Mouse (Mus musculus) midbrain, embryonic 15.5 days (tissue): ENCODE measurements at regions not wholly inside any gene's neighbourhood (a gene's known extent, or its start where the extent isn't known, plus 50 kb on each side); places are given as distances from the start of the nearest gene placed in this dataset.

Experiments used
- ATAC-seq: fragments of 200-750 bp; cut with Nextera tagmentation; replicated peaks from 2 replicates; pipeline ENCODE4 v1.8.0; 2017; ENCODE audit warnings: moderate TSS enrichment
- H3K27ac ChIP-seq: fragments of 300-500 bp; sonication (generic); 2 replicates; pipeline ENCODE4 v1.5.1; 2015; ENCODE audit warnings: mild to moderate bottlenecking, inconsistent platforms
- H3K27me3 ChIP-seq: fragments of 300-500 bp; sonication (generic); replicated peaks from 2 replicates; pipeline ENCODE4 v1.6.1; 2015; ENCODE audit warnings: inconsistent platforms
- H3K36me3 ChIP-seq: fragments of 300-500 bp; sonication (generic); replicated peaks from 2 replicates; pipeline ENCODE4 v1.6.1; 2015; ENCODE audit warnings: inconsistent platforms
- H3K4me1 ChIP-seq: fragments of 300-500 bp; sonication (generic); 2 replicates; pipeline ENCODE4 v1.6.1; 2015; ENCODE audit warnings: inconsistent platforms
- H3K4me2 ChIP-seq: fragments of 300-500 bp; sonication (generic); 2 replicates; pipeline ENCODE4 v1.6.1; 2015; ENCODE audit warnings: inconsistent platforms, mild to moderate bottlenecking, moderate library complexity
- H3K4me3 ChIP-seq: fragments of 300-500 bp; sonication (generic); 2 replicates; pipeline ENCODE4 v1.5.1; 2015; ENCODE audit warnings: mild to moderate bottlenecking, inconsistent platforms
- H3K9ac ChIP-seq: fragments of 300-500 bp; sonication (generic); 2 replicates; pipeline ENCODE4 v1.6.1; 2015; ENCODE audit warnings: mild to moderate bottlenecking, inconsistent platforms
- H3K9me3 ChIP-seq: fragments of 300-500 bp; sonication (generic); 2 replicates; pipeline ENCODE4 v1.6.1; 2016; ENCODE audit warnings: inconsistent platforms
- WGBS: fragments of 180-500 bp; shearing (Covaris S2); methylation state at CpG from one replicate; pipeline ENCODE4 v1.1.7; 2015; ENCODE audit warnings: mixed read lengths; 5-methylcytosine and 5-hydroxymethylcytosine counted together

GRCm38 (mm10) chr1:184394559-184395194 lies 337.7 kb downstream of the Hlx start:
- 79% methylated on average over 12 of the region's 12 CpGs for WGBS
- no peak overlapping the region for H3K9ac ChIP-seq
- H3K9me3 ChIP-seq = no peaks in the 10 kb centered on the region
- no peaks in the 10 kb centered on the region for H3K27me3 ChIP-seq
- H3K27ac ChIP-seq = no peak overlapping the region
- no peaks in the 10 kb centered on the region for H3K4me1 ChIP-seq
- H3K36me3 ChIP-seq = no peaks in the 10 kb centered on the region
- ATAC-seq = no peak
- H3K4me2 ChIP-seq = no peak overlapping the region
- no peak overlapping the region for H3K4me3 ChIP-seq

GRCm38 (mm10) chr1:184384088-184384823 lies 348.2 kb downstream of the Hlx start:
- no peak for ATAC-seq
- WGBS = 82% methylated on average over 7 of the region's 7 CpGs
- Histone ChIP-seq H3K36me3 (no peaks in the 10 kb centered on the region), H3K4me3 (no peak overlapping the region), H3K27me3 (no peaks in the 10 kb centered on the region), H3K4me1 (no peaks in the 10 kb centered on the region), H3K4me2 (no peak overlapping the region), H3K27ac (no peak overlapping the region), H3K9ac (no peak overlapping the region), H3K9me3 (no peaks in the 10 kb centered on the region)

DNA sequence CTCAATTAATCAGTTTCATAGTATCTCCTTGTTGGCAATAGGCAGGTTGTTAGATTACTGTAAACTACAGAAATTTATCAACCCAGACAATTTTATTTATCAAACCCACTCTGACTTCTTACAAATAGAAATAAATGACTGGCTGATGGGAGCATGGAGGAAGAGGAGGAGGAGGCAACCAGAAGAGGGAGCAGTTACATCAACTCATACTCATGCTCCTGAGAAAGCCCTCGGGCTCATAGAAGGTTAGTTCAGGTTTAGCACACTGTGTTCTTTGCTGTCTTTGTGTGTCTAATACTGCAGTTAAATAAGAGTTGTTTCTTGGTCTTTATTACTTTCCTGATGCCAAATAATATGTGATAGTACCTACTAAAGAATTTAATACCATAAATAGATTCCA lies 344.6 kb upstream of the 1700056E22Rik start:
- Histone ChIP-seq H3K4me2 (no peak overlapping the region), H3K9me3 (no peaks in the 10 kb centered on the region), H3K27me3 (no peaks in the 10 kb centered on the region), H3K4me3 (no peak overlapping the region), H3K36me3 (no peaks in the 10 kb centered on the region), H3K27ac (no peak overlapping the region), H3K9ac (no peak overlapping the region), H3K4me1 (no peaks in the 10 kb centered on the region)
- WGBS = 91% methylated on average over 1 of the region's 1 CpGs
- no peak for ATAC-seq

DNA sequence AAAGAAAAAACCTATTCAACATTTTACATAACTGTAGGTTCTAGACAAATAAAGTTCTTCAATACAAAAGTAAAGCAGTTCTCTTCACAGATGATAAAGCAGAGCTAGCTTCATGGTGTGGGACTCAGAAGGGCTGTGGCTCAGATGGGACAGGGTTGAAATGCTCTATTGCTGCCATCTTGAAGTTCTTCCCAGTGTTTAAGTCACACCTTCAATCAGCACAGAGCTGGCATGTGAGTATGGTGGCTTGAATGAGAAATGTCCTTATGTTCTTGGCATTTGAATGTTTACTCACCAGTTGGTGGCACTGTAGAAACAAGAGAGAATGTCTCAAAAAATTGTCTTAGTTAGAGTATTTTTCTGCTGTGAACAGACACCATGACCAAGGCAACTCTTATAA lies 330.9 kb upstream of the 1700056E22Rik start:
- H3K4me2 ChIP-seq = no peak overlapping the region
- ATAC-seq = no peak
- H3K27me3 ChIP-seq = no peaks in the 10 kb centered on the region
- H3K9me3 ChIP-seq = 0 out of 2 replicates have a peak, but pooled peaks cover 3% of the 10 kb centered on the region
- no peaks in the 10 kb centered on the region for H3K36me3 ChIP-seq
- no peak overlapping the region for H3K9ac ChIP-seq
- H3K4me3 ChIP-seq = no peak overlapping the region
- no peaks in the 10 kb centered on the region for H3K4me1 ChIP-seq
- no peak overlapping the region for H3K27ac ChIP-seq

- no peak overlapping the region for H3K27ac ChIP-seq
- 61% methylated on average over 6 of the region's 6 CpGs for WGBS
- no peak overlapping the region for H3K4me2 ChIP-seq
- no peaks in the 10 kb centered on the region for H3K27me3 ChIP-seq
- no peak overlapping the region for H3K9ac ChIP-seq
- no peak overlapping the region for H3K4me3 ChIP-seq
- no peaks in the 10 kb centered on the region for H3K4me1 ChIP-seq
- no peaks in the 10 kb centered on the region for H3K9me3 ChIP-seq
- no peaks in the 10 kb centered on the region for H3K36me3 ChIP-seq
- no peak for ATAC-seq
These were observed 324.1 kb upstream of the 1700056E22Rik start for GRCm38 (mm10) chr1:184358226-184358568.

DNA sequence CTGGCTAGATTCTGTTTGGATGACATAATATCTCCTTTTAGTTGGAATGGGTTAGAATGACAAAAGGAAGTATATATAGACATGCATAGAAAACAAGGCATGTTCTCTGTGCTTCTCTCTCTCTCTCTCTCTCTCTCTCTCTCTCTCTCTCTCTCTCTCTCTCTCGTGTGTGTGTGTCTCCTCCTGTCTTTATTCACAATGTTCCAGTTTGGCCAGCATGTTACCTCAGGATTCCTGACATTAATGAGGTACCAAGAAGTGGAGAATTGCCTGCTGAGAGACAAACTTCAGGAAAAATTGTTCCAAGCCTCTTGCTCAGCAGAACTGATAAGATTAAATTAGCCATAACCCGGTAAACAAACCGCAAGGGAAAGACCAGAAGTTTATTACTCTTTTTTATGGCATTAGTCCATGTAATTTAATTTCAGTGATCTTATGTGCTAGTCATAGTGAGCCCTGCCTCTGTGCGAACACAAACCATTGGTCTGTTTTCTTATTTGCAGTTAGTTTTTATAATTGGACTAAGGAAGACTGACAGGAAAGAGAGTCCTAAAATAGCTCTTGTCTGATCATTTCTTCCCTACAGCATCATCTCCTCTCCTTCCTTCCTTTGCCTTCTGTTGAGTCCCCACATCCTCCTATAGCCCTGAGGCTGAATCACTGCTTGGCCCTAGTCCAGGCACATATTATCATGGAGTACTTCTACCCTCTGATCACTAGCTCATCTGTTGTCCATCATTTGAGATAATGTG lies 323.5 kb upstream of the 1700056E22Rik start:
- Histone ChIP-seq H3K4me3 (no peak overlapping the region), H3K4me2 (no peak overlapping the region), H3K9ac (no peak overlapping the region), H3K36me3 (no peaks in the 10 kb centered on the region), H3K9me3 (no peaks in the 10 kb centered on the region), H3K27me3 (no peaks in the 10 kb centered on the region), H3K4me1 (no peaks in the 10 kb centered on the region), H3K27ac (no peak overlapping the region)
- no peak for ATAC-seq
- 67% methylated on average over 4 of the region's 4 CpGs for WGBS

GRCm38 (mm10) chr1:184353832-184354449 lies 319.8 kb upstream of the 1700056E22Rik start:
- no peak overlapping the region for H3K27ac ChIP-seq
- H3K4me3 ChIP-seq = no peak overlapping the region
- H3K27me3 ChIP-seq = no peaks in the 10 kb centered on the region
- H3K9ac ChIP-seq = no peak overlapping the region
- H3K36me3 ChIP-seq = no peaks in the 10 kb centered on the region
- no peak overlapping the region for H3K4me2 ChIP-seq
- no peaks in the 10 kb centered on the region for H3K4me1 ChIP-seq
- 67% methylated on average over 8 of the region's 8 CpGs for WGBS
- ATAC-seq = no peak
- H3K9me3 ChIP-seq = no peaks in the 10 kb centered on the region

DNA sequence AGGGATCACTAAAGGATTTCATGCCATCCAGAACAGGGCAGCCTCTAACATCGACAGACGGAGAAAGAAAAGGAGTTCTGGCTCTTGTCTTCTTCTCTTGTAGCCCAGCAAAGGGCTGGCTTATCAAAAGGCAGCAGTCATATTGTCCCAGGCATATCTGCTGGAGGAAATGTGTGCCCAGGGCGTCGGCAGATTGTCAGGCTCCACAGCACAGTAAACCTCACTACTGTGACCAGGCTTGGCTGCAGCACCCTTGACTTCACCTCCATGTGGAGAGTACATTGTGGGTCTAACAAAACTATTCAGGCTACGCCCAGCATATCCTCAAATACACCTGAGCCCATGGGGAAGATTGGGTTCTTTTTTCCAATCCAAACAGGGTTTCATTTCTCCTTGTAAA lies 317.7 kb upstream of the 1700056E22Rik start:
- no peak overlapping the region for H3K4me2 ChIP-seq
- 81% methylated on average over 5 of the region's 5 CpGs for WGBS
- H3K27me3 ChIP-seq = no peaks in the 10 kb centered on the region
- H3K27ac ChIP-seq = no peak overlapping the region
- no peaks in the 10 kb centered on the region for H3K4me1 ChIP-seq
- no peaks in the 10 kb centered on the region for H3K36me3 ChIP-seq
- H3K4me3 ChIP-seq = no peak overlapping the region
- ATAC-seq = no peak
- no peaks in the 10 kb centered on the region for H3K9me3 ChIP-seq
- H3K9ac ChIP-seq = no peak overlapping the region

GRCm38 (mm10) chr1:184344829-184345228 lies 310.7 kb upstream of the 1700056E22Rik start:
- no peak overlapping the region for H3K4me2 ChIP-seq
- H3K9me3 ChIP-seq = no peaks in the 10 kb centered on the region
- H3K4me3 ChIP-seq = no peak overlapping the region
- no peaks in the 10 kb centered on the region for H3K27me3 ChIP-seq
- WGBS = 68% methylated on average over 2 of the region's 2 CpGs
- H3K27ac ChIP-seq = no peak overlapping the region
- no peaks in the 10 kb centered on the region for H3K36me3 ChIP-seq
- H3K4me1 ChIP-seq = no peaks in the 10 kb centered on the region
- no peak overlapping the region for H3K9ac ChIP-seq
- no peak for ATAC-seq

DNA sequence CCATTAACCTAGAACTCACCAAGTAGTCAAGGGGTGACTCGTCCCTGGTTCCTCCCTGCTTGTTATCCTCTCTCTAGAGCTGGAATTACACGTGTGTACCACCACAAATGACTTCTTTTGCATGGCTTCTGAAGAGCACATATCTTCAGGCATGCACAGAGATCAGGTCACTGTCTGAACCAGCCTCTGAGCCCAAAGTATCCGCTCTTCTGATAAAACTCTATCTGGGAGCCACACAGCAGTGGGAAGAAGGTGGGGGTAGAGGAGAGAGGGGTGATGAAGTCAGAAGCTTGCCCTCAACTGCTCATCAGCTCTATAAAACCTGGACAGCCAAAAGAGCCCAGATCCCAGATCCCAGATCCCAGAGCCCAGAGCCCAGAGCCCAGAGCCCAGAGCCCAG lies 301.9 kb upstream of the 1700056E22Rik start:
- no peak for ATAC-seq
- H3K4me2 ChIP-seq = no peak overlapping the region
- no peaks in the 10 kb centered on the region for H3K4me1 ChIP-seq
- H3K9me3 ChIP-seq = no peaks in the 10 kb centered on the region
- 79% methylated on average over 3 of the region's 3 CpGs for WGBS
- no peak overlapping the region for H3K27ac ChIP-seq
- no peaks in the 10 kb centered on the region for H3K27me3 ChIP-seq
- H3K9ac ChIP-seq = no peak overlapping the region
- H3K36me3 ChIP-seq = no peaks in the 10 kb centered on the region
- H3K4me3 ChIP-seq = no peak overlapping the region

- no peak for ATAC-seq
- no peak overlapping the region for H3K27ac ChIP-seq
- H3K9me3 ChIP-seq = no peaks in the 10 kb centered on the region
- H3K27me3 ChIP-seq = no peaks in the 10 kb centered on the region
- no peak overlapping the region for H3K4me3 ChIP-seq
- H3K9ac ChIP-seq = no peak overlapping the region
- whole genome bisulfite sequencing = 63% methylated on average over 6 of the region's 6 CpGs
- H3K4me1 ChIP-seq = no peaks in the 10 kb centered on the region
- no peak overlapping the region for H3K4me2 ChIP-seq
- no peaks in the 10 kb centered on the region for H3K36me3 ChIP-seq
These were observed 301.2 kb upstream of the 1700056E22Rik start for GRCm38 (mm10) chr1:184335281-184335680.

GRCm38 (mm10) chr1:184334818-184335217 lies 300.7 kb upstream of the 1700056E22Rik start:
- H3K27me3 ChIP-seq = no peaks in the 10 kb centered on the region
- no peak for ATAC-seq
- no peak overlapping the region for H3K9ac ChIP-seq
- no peak overlapping the region for H3K4me2 ChIP-seq
- no peak overlapping the region for H3K4me3 ChIP-seq
- 71% methylated on average over 5 of the region's 5 CpGs for WGBS
- H3K27ac ChIP-seq = no peak overlapping the region
- H3K4me1 ChIP-seq = no peaks in the 10 kb centered on the region
- no peaks in the 10 kb centered on the region for H3K9me3 ChIP-seq
- H3K36me3 ChIP-seq = no peaks in the 10 kb centered on the region
